Mouse (Mus musculus) heart, embryonic 13.5 days (tissue): Measurements from ENCODE around the gene Ykt6. TPM values are rescaled to one million over a fixed set of nuclear protein-coding genes. Genes with fewer than 3 reads are reported as not detected.

ENCODE experiments used
- ATAC-seq: fragments of 200-750 bp; cut with Nextera tagmentation; 2 replicates; pipeline ENCODE4 v1.8.0; 2017; ENCODE audit warnings: moderate TSS enrichment; ENCODE audit not compliant: insufficient number of reproducible peaks, low FRiP score, low TSS enrichment; ENCODE audit errors: extremely low read depth
- H3K27ac ChIP-seq: fragments of 300-500 bp; sonication (generic); replicated peaks from 2 replicates; pipeline ENCODE4 v1.5.1; 2015; ENCODE audit warnings: moderate library complexity, mild to moderate bottlenecking, inconsistent platforms
- H3K27me3 ChIP-seq: fragments of 300-500 bp; sonication (generic); replicated peaks from 2 replicates; pipeline ENCODE4 v1.6.1; 2015; ENCODE audit warnings: mild to moderate bottlenecking, inconsistent platforms
- H3K36me3 ChIP-seq: fragments of 300-500 bp; sonication (generic); 2 replicates; pipeline ENCODE4 v1.6.1; 2015; ENCODE audit warnings: mild to moderate bottlenecking, inconsistent platforms
- H3K4me1 ChIP-seq: fragments of 300-500 bp; sonication (generic); 2 replicates; pipeline ENCODE4 v1.6.1; 2015; ENCODE audit warnings: inconsistent platforms
- H3K4me2 ChIP-seq: fragments of 300-500 bp; sonication (generic); 2 replicates; pipeline ENCODE4 v1.6.1; 2015; ENCODE audit warnings: inconsistent platforms, mild to moderate bottlenecking, moderate library complexity
- H3K4me3 ChIP-seq: fragments of 300-500 bp; sonication (generic); 2 replicates; pipeline ENCODE4 v1.5.1; 2015; ENCODE audit warnings: moderate library complexity, mild to moderate bottlenecking, inconsistent platforms
- H3K9ac ChIP-seq: fragments of 300-500 bp; sonication (generic); 2 replicates; pipeline ENCODE4 v1.6.1; 2015; ENCODE audit warnings: inconsistent platforms, mild to moderate bottlenecking, moderate library complexity
- H3K9me3 ChIP-seq: fragments of 300-500 bp; sonication (generic); 2 replicates; pipeline ENCODE4 v1.6.1; 2016; ENCODE audit warnings: inconsistent platforms
- WGBS: fragments of 180-500 bp; shearing (Covaris S2); methylation state at CpG from one replicate; pipeline ENCODE4 v1.1.7; 2015; ENCODE audit warnings: mixed read lengths; 5-methylcytosine and 5-hydroxymethylcytosine counted together
- polyA plus RNA-seq: library from polyadenylated mRNA; unstranded; fragments of >200 nt; fragmentation: Nextera tagmentation; extraction: Ambion mirVana; gene quantifications from 2 replicates; pipeline ENCODE4 v1.2.1, GENCODE M21; 2015

Ykt6 gene
- polyA plus RNA-seq, 1 experiment from 2014 or later: 39.1 TPM

- no peak overlapping the region for H3K27ac ChIP-seq
- no peak overlapping the region for H3K9ac ChIP-seq
- no peaks in the 10 kb centered on the region for H3K27me3 ChIP-seq
- peaks cover 15% of the 10 kb centered on the region for H3K4me1 ChIP-seq
- peaks cover 19% of the 10 kb centered on the region for H3K36me3 ChIP-seq
- WGBS: 65% methylated on average over 6 of the region's 6 CpGs
- no peak overlapping the region for H3K4me2 ChIP-seq
- H3K9me3 ChIP-seq: no peaks in the 10 kb centered on the region
- H3K4me3 ChIP-seq: no peak overlapping the region
- ATAC-seq: no peak
These were observed 18.6 kb downstream of the Ykt6 start for GRCm38 (mm10) chr11:5974053-5974452.

- Histone ChIP-seq H3K27ac (no peak overlapping the region), H3K4me2 (no peak overlapping the region), H3K4me1 (peaks cover 15% of the 10 kb centered on the region), H3K4me3 (no peak overlapping the region), H3K36me3 (peaks cover 10% of the 10 kb centered on the region), H3K9ac (no peak overlapping the region), H3K9me3 (no peaks in the 10 kb centered on the region), H3K27me3 (no peaks in the 10 kb centered on the region)
- WGBS: 54% methylated on average over 2 of the region's 2 CpGs
- no peak for ATAC-seq
These were observed 19.6 kb downstream of the Ykt6 start for GRCm38 (mm10) chr11:5975068-5975467.

GRCm38 (mm10) chr11:5976106-5976505 lies 20.6 kb downstream of the Ykt6 start:
- Histone ChIP-seq H3K27me3 (no peaks in the 10 kb centered on the region; the same call in 1 of the 2 replicates), H3K4me2 (no peak overlapping the region), H3K4me3 (no peak overlapping the region), H3K4me1 (peaks cover 15% of the 10 kb centered on the region), H3K9ac (no peak overlapping the region), H3K36me3 (0 out of 2 replicates have a peak, but pooled peaks cover 5% of the 10 kb centered on the region), H3K27ac (no peak overlapping the region), H3K9me3 (no peaks in the 10 kb centered on the region)
- no peak for ATAC-seq
- 13% methylated on average over 9 of the region's 9 CpGs for WGBS

GRCm38 (mm10) chr11:5979088-5979487 lies 23.6 kb downstream of the Ykt6 start:
- peaks cover 6% of the 10 kb centered on the region for H3K4me1 ChIP-seq
- H3K4me3 ChIP-seq: no peak overlapping the region
- no peak overlapping the region for H3K4me2 ChIP-seq
- no peaks in the 10 kb centered on the region for H3K9me3 ChIP-seq
- no peaks in the 10 kb centered on the region; the same call in 1 of the 2 replicates for H3K27me3 ChIP-seq
- no peak for ATAC-seq
- no peak overlapping the region for H3K9ac ChIP-seq
- no peaks in the 10 kb centered on the region for H3K36me3 ChIP-seq
- WGBS: 80% methylated on average over 7 of the region's 7 CpGs
- no peak overlapping the region for H3K27ac ChIP-seq

GRCm38 (mm10) chr11:5980108-5980507 lies 24.6 kb downstream of the Ykt6 start:
- no peak overlapping the region for H3K4me3 ChIP-seq
- no peaks in the 10 kb centered on the region for H3K36me3 ChIP-seq
- H3K27me3 ChIP-seq: no peaks in the 10 kb centered on the region; the same call in 1 of the 2 replicates
- peaks cover 6% of the 10 kb centered on the region for H3K4me1 ChIP-seq
- H3K9ac ChIP-seq: no peak overlapping the region
- H3K9me3 ChIP-seq: no peaks in the 10 kb centered on the region
- no peak for ATAC-seq
- H3K27ac ChIP-seq: no peak overlapping the region
- 91% methylated on average over 2 of the region's 2 CpGs for WGBS
- H3K4me2 ChIP-seq: no peak overlapping the region

- no peaks in the 10 kb centered on the region for H3K36me3 ChIP-seq
- no peak overlapping the region for H3K4me3 ChIP-seq
- WGBS: 65% methylated on average over 8 of the region's 8 CpGs
- no peak overlapping the region for H3K9ac ChIP-seq
- no peaks in the 10 kb centered on the region for H3K9me3 ChIP-seq
- H3K27me3 ChIP-seq: no peaks in the 10 kb centered on the region; the same call in 1 of the 2 replicates
- no peak overlapping the region for H3K4me2 ChIP-seq
- H3K27ac ChIP-seq: no peak overlapping the region
- ATAC-seq: no peak
- H3K4me1 ChIP-seq: peaks cover 6% of the 10 kb centered on the region
These were observed 25.1 kb downstream of the Ykt6 start for GRCm38 (mm10) chr11:5980561-5980960.

GRCm38 (mm10) chr11:5981323-5981722 lies 25.8 kb downstream of the Ykt6 start:
- Histone ChIP-seq H3K9ac (no peak overlapping the region), H3K27ac (no peak overlapping the region), H3K4me3 (no peak overlapping the region), H3K9me3 (no peaks in the 10 kb centered on the region), H3K27me3 (no peaks in the 10 kb centered on the region; the same call in 1 of the 2 replicates), H3K4me1 (peaks cover 2% of the 10 kb centered on the region), H3K36me3 (no peaks in the 10 kb centered on the region), H3K4me2 (no peak overlapping the region)
- WGBS: 73% methylated on average over 7 of the region's 7 CpGs
- no peak for ATAC-seq

- no peaks in the 10 kb centered on the region for H3K9me3 ChIP-seq
- H3K9ac ChIP-seq: no peak overlapping the region
- H3K27ac ChIP-seq: no peak overlapping the region
- H3K4me1 ChIP-seq: no peaks in the 10 kb centered on the region
- no peaks in the 10 kb centered on the region; the same call in 1 of the 2 replicates for H3K27me3 ChIP-seq
- H3K36me3 ChIP-seq: no peaks in the 10 kb centered on the region
- H3K4me3 ChIP-seq: no peak overlapping the region
- H3K4me2 ChIP-seq: no peak overlapping the region
- 89% methylated on average over 5 of the region's 5 CpGs for WGBS
- no peak for ATAC-seq
These were observed 28.1 kb downstream of the Ykt6 start for GRCm38 (mm10) chr11:5983629-5984028.

GRCm38 (mm10) chr11:5988126-5988525 lies 32.6 kb downstream of the Ykt6 start:
- H3K4me3 ChIP-seq: no peak overlapping the region
- no peak overlapping the region for H3K9ac ChIP-seq
- H3K4me2 ChIP-seq: no peak overlapping the region
- WGBS: 69% methylated on average over 10 of the region's 10 CpGs
- no peak for ATAC-seq
- H3K9me3 ChIP-seq: no peaks in the 10 kb centered on the region
- H3K4me1 ChIP-seq: no peaks in the 10 kb centered on the region
- no peaks in the 10 kb centered on the region for H3K36me3 ChIP-seq
- no peaks in the 10 kb centered on the region; the same call in 1 of the 2 replicates for H3K27me3 ChIP-seq
- no peak overlapping the region for H3K27ac ChIP-seq

- H3K9me3 ChIP-seq: no peaks in the 10 kb centered on the region
- H3K4me1 ChIP-seq: no peaks in the 10 kb centered on the region
- H3K36me3 ChIP-seq: no peaks in the 10 kb centered on the region
- H3K4me2 ChIP-seq: no peak overlapping the region
- H3K4me3 ChIP-seq: no peak overlapping the region
- H3K27ac ChIP-seq: no peak overlapping the region
- 82% methylated on average over 16 of the region's 16 CpGs for WGBS
- peaks cover 9% of the 10 kb centered on the region; the same call in 1 of the 2 replicates for H3K27me3 ChIP-seq
- H3K9ac ChIP-seq: no peak overlapping the region
- ATAC-seq: no peak
These were observed 34.6 kb downstream of the Ykt6 start for GRCm38 (mm10) chr11:5989954-5990593.

GRCm38 (mm10) chr11:5990910-5991309 lies 35.4 kb downstream of the Ykt6 start:
- no peak overlapping the region for H3K27ac ChIP-seq
- no peak overlapping the region for H3K4me2 ChIP-seq
- WGBS: 29% methylated on average over 4 of the region's 4 CpGs
- no peak for ATAC-seq
- peaks cover 15% of the 10 kb centered on the region; the same call in 1 of the 2 replicates for H3K27me3 ChIP-seq
- no peaks in the 10 kb centered on the region for H3K4me1 ChIP-seq
- H3K4me3 ChIP-seq: no peak overlapping the region
- no peaks in the 10 kb centered on the region for H3K9me3 ChIP-seq
- H3K36me3 ChIP-seq: no peaks in the 10 kb centered on the region
- H3K9ac ChIP-seq: no peak overlapping the region

- no peak overlapping the region for H3K27ac ChIP-seq
- peaks cover 15% of the 10 kb centered on the region; the same call in 1 of the 2 replicates for H3K27me3 ChIP-seq
- no peak overlapping the region for H3K4me3 ChIP-seq
- H3K4me1 ChIP-seq: peaks cover 8% of the 10 kb centered on the region
- no peaks in the 10 kb centered on the region for H3K9me3 ChIP-seq
- ATAC-seq: no peak
- H3K36me3 ChIP-seq: no peaks in the 10 kb centered on the region
- H3K4me2 ChIP-seq: no peak overlapping the region
- WGBS: 85% methylated on average over 5 of the region's 5 CpGs
- no peak overlapping the region for H3K9ac ChIP-seq
These were observed 38.7 kb downstream of the Ykt6 start for GRCm38 (mm10) chr11:5994212-5994611.
